Mouse (Mus musculus) hindbrain, embryonic 11.5 days (tissue): Measurements from ENCODE around the gene Serpinb9. TPM values are rescaled to one million over a fixed set of nuclear protein-coding genes. Genes with fewer than 3 reads are reported as not detected.
"Not testable (repeated sequence)": the region's sequence is repeated elsewhere in the genome, so short reads cannot be mapped to it uniquely, and the experiment has no call there.

Experiments used
- ATAC-seq: fragments of 200-750 bp; cut with Nextera tagmentation; 2 replicates; pipeline ENCODE4 v1.8.0; 2017; ENCODE audit warnings: mild to moderate bottlenecking, moderate TSS enrichment, moderate library complexity; ENCODE audit not compliant: low FRiP score
- DNase-seq: peaks from one replicate; pipeline ENCODE4 v3.0.0-alpha.2; 2015; ENCODE audit warnings: low spot score
- H3K27ac ChIP-seq: fragments of 300-500 bp; sonication (generic); 2 replicates; pipeline ENCODE4 v1.5.1; 2014; ENCODE audit warnings: mild to moderate bottlenecking, low read depth, low read length
- H3K27me3 ChIP-seq: fragments of 300-500 bp; sonication (generic); 2 replicates; pipeline ENCODE4 v1.6.1; 2014; ENCODE audit warnings: mild to moderate bottlenecking, low read length, moderate library complexity, mixed read lengths; ENCODE audit not compliant: control insufficient read depth, insufficient read depth
- H3K36me3 ChIP-seq: fragments of 300-500 bp; sonication (generic); 2 replicates; pipeline ENCODE4 v1.6.1; 2014; ENCODE audit warnings: mild to moderate bottlenecking, low read length, moderate library complexity, mixed read lengths; ENCODE audit not compliant: control insufficient read depth, insufficient read depth
- H3K4me1 ChIP-seq: fragments of 300-500 bp; sonication (generic); replicated peaks from 2 replicates; pipeline ENCODE4 v1.6.1; 2014; ENCODE audit warnings: low read length, mixed read lengths; ENCODE audit not compliant: control insufficient read depth, insufficient read depth
- H3K4me2 ChIP-seq: fragments of 300-500 bp; sonication (generic); replicated peaks from 2 replicates; pipeline ENCODE4 v1.6.1; 2014; ENCODE audit warnings: mild to moderate bottlenecking, low read depth, low read length
- H3K4me3 ChIP-seq: fragments of 300-500 bp; sonication (generic); 2 replicates; pipeline ENCODE4 v1.5.1; 2014; ENCODE audit warnings: low read depth, low read length
- H3K9ac ChIP-seq: fragments of 300-500 bp; sonication (generic); 2 replicates; pipeline ENCODE4 v1.6.1; 2014; ENCODE audit warnings: low read depth, low read length
- H3K9me3 ChIP-seq: fragments of 300-500 bp; sonication (generic); 2 replicates; pipeline ENCODE4 v1.6.1; 2016; ENCODE audit warnings: low read length; ENCODE audit not compliant: control insufficient read depth
- WGBS: fragments of 180-500 bp; shearing (Covaris S2); extraction: QIAGEN DNeasy Blood & Tissue Kit; methylation state at CpG from one replicate; pipeline ENCODE4 v1.1.7; 2014; 5-methylcytosine and 5-hydroxymethylcytosine counted together
- polyA plus RNA-seq: library from polyadenylated mRNA; unstranded; fragments of >200 nt; fragmentation: Nextera tagmentation; extraction: Ambion mirVana; gene quantifications from 2 replicates; pipeline ENCODE4 v1.2.1, GENCODE M21; 2014

Gene Serpinb9
- polyA plus RNA-seq: 1.1 and 2.2 TPM in 2 replicates

DNA sequence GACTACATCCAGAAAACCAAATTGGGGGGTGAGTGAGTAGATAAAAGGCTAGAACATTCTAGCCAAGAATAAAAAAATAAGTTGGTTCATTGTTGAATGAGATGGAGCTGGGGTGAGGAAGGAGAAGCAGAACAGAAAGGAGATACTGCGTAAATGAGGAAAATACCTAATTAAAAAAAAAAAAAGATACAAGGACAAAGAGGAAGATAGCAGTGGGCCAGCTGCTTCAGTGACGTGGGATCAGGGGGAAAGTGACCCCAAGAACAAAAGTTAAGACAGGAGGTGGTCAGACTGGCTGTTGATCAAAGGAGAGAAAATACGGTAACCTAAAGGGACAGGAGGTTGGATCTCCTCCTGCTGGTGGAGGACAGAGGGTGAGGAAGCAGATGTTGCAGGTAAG, at the start of gene Serpinb9:
Serpinb9 (plus strand) TSS at position 301 of the 400 bp plus-strand sequence.
- ATAC-seq (no peak), DNase-seq (no peak)
- no peaks in the 10 kb centered on the region for H3K4me1 ChIP-seq
- H3K9me3 ChIP-seq: no peaks in the 10 kb centered on the region
- WGBS: 78% methylated on average over 3 of the region's 3 CpGs
- H3K4me3 ChIP-seq: no peak within 1 kb of the TSS
- no peak within 1 kb of the TSS for H3K4me2 ChIP-seq
- H3K27ac ChIP-seq: no peak within 1 kb of the TSS
- H3K9ac ChIP-seq: no peak within 1 kb of the TSS
- H3K36me3 ChIP-seq: no peaks in the 10 kb centered on the region
- H3K27me3 ChIP-seq: no peaks in the 10 kb centered on the region

- DNase-seq (no peak), ATAC-seq (no peak)
- Histone ChIP-seq H3K9ac (no peak overlapping the region), H3K36me3 (no peaks in the 10 kb centered on the region), H3K27ac (no peak overlapping the region), H3K4me2 (no peak overlapping the region), H3K9me3 (no peaks in the 10 kb centered on the region), H3K27me3 (no peaks in the 10 kb centered on the region), H3K4me1 (no peaks in the 10 kb centered on the region), H3K4me3 (no peak overlapping the region)
- WGBS: 72% methylated on average over 4 of the region's 4 CpGs
Measured at GRCm38 (mm10) chr13:32956537-32956936, 46.5 kb upstream of the Serpinb9 start.

DNA sequence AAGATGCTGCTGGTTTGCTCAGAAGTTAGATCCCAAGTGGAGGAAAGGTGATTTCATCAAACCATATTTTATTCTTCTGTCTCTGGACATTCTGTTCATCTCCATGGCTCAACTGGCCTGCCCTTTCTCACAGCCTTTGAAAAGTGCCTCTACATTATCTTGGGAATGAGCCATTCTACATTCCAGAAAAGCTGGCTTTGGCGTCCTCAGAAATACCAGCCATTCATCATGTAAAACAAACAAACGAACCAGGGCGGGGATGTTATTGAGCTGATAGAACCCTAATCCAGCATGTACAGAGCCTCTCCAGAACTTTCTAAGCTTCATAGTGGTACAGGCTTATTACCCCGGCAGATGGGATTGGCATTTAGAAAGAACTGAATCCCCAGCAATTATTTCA, 45.1 kb upstream of the Serpinb9 start:
- Histone ChIP-seq H3K4me2 (no peak overlapping the region), H3K4me3 (no peak overlapping the region), H3K27me3 (no peaks in the 10 kb centered on the region), H3K9me3 (no peaks in the 10 kb centered on the region), H3K36me3 (no peaks in the 10 kb centered on the region), H3K27ac (no peak overlapping the region), H3K4me1 (no peaks in the 10 kb centered on the region), H3K9ac (no peak overlapping the region)
- no peak for DNase-seq
- 87% methylated on average over 4 of the region's 4 CpGs for WGBS
- ATAC-seq: no peak

DNA sequence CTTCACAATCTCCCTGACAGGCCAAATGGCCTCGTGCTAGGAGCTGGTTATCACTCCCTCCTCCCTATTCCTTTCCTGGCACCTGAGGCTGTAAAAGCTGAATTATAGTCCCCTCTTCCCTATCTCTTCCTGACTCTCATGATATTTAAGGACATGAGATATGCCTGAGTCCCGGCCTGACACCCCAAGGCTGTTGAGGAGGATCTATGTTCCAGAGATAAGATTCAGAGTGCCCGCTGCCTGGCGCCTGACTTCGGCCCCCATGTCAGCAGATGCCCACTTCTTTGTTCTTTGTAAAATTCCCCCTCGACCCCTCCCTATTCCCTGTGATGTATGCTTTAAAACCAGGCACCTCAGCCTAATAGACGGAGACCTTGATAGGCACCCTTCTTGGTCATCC, 44.5 kb upstream of the Serpinb9 start:
- 94% methylated on average over 7 of the region's 7 CpGs for WGBS
- H3K4me1 ChIP-seq, H3K4me3 ChIP-seq, H3K27ac ChIP-seq, H3K27me3 ChIP-seq, H3K36me3 ChIP-seq, H3K4me2 ChIP-seq, ATAC-seq, DNase-seq, H3K9me3 ChIP-seq, H3K9ac ChIP-seq: not testable (repeated sequence)

DNA sequence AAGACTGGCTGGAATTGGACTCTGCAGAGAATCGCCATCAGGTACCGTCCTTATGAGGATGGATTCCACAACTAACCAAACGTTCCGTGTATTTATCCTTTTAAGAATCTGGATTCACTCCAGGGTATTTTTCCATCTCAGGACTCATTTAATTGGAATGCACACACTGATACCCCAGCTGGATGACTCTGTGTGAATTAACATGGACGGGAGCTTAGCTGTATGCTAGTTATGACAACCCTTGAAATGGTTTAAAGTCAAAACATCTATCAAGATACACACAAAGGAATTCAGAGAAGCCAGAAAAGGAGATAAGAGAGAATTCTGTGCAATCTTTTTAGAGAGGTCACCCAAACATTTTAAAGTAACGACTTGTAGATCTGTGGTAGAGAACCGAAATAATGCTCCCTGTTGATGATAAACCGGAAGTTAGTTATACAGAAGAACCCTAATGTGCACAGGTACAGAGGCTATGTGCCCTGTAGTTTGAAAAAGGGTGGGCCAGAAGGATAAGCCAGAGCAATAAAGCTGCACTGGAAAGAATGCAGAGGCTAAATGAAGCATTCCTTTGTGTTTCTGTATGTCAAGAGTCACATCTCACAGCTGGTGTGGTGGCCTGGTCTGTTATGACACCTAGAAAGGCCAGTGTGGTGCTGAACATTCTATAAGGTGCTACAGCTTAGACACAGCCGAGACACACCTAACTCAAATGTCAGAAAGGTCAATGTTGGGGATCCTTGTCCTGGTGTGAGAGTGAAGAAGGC, 38.9 kb upstream of the Serpinb9 start:
- DNase-seq: peak; percentile 1

GRCm38 (mm10) chr13:32964989-32965811, 37.9 kb upstream of the Serpinb9 start, which contains the start of gene Serpinb6b:
TSS of gene Serpinb6b (plus strand) at chr13:32965209.
- H3K4me3 ChIP-seq: no peak within 1 kb of the TSS
- DNase-seq (peak; percentile 42), ATAC-seq (peak; percentile 49; the same call in 1 of the 2 replicates)
- H3K9me3 ChIP-seq: no peaks in the 10 kb centered on the region
- peak within 1 kb of the TSS; percentile 31 for H3K4me2 ChIP-seq
- H3K9ac ChIP-seq: no peak within 1 kb of the TSS
- H3K36me3 ChIP-seq: no peaks in the 10 kb centered on the region
- WGBS: 39% methylated on average over 16 of the region's 16 CpGs
- no peaks in the 10 kb centered on the region for H3K4me1 ChIP-seq
- H3K27ac ChIP-seq: no peak within 1 kb of the TSS
- H3K27me3 ChIP-seq: no peaks in the 10 kb centered on the region

More for the DNA sequence above, 38.9 kb upstream of the Serpinb9 start:
- Histone ChIP-seq H3K4me1 (no peaks in the 10 kb centered on the region), H3K27ac (no peak overlapping the region), H3K4me3 (no peak overlapping the region), H3K9me3 (no peaks in the 10 kb centered on the region), H3K9ac (no peak overlapping the region), H3K36me3 (no peaks in the 10 kb centered on the region), H3K4me2 (no peak overlapping the region), H3K27me3 (no peaks in the 10 kb centered on the region)
- no peak for ATAC-seq
- WGBS: 88% methylated on average over 9 of the region's 9 CpGs

- no peaks in the 10 kb centered on the region for H3K27me3 ChIP-seq
- no peaks in the 10 kb centered on the region for H3K9me3 ChIP-seq
- 79% methylated on average over 5 of the region's 5 CpGs for WGBS
- no peak overlapping the region for H3K4me3 ChIP-seq
- no peak for DNase-seq
- no peak overlapping the region for H3K4me2 ChIP-seq
- H3K36me3 ChIP-seq: no peaks in the 10 kb centered on the region
- no peak overlapping the region for H3K27ac ChIP-seq
- no peaks in the 10 kb centered on the region for H3K4me1 ChIP-seq
- no peak overlapping the region for H3K9ac ChIP-seq
- ATAC-seq: no peak
Measured at GRCm38 (mm10) chr13:32966116-32966515, 36.9 kb upstream of the Serpinb9 start.

- Histone ChIP-seq H3K4me2 (no peak overlapping the region), H3K9me3 (no peaks in the 10 kb centered on the region), H3K27me3 (no peaks in the 10 kb centered on the region), H3K27ac (no peak overlapping the region), H3K36me3 (no peaks in the 10 kb centered on the region), H3K4me1 (no peaks in the 10 kb centered on the region), H3K9ac (no peak overlapping the region), H3K4me3 (no peak overlapping the region)
- DNase-seq: no peak
- ATAC-seq: no peak
Measured at GRCm38 (mm10) chr13:32967233-32967632, 35.8 kb upstream of the Serpinb9 start.
